Mouse (Mus musculus): ENCODE measurements around the gene Nexn.

The Nexn gene

GRCm38 (mm10) chr3:152277912-152278311, 11.8 kb upstream of the Nexn start:
- no peak for DNase-seq

DNA sequence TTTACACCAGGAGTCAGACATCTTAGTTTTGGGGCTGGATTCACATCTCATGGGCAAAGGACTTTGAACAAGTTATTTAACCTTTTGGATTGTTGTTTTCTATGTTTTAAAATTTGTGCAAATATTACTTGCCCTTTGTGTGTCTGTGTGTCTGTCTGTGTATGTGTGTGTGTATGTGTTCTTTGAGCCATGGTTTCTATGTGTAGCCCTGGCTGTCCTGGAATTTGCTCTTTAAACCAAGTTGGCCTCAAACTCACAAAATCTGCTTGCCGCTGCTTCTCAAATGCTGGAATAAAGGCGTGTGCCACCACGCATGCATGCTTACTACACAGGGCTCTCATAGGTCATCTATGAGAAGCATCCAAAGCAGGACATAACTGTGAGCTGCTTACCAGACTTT, 10.8 kb upstream of the Nexn start:
- no peak for DNase-seq

GRCm38 (mm10) chr3:152275008-152275407, 8.9 kb upstream of the Nexn start:
- DNase-seq, result no peak

DNA sequence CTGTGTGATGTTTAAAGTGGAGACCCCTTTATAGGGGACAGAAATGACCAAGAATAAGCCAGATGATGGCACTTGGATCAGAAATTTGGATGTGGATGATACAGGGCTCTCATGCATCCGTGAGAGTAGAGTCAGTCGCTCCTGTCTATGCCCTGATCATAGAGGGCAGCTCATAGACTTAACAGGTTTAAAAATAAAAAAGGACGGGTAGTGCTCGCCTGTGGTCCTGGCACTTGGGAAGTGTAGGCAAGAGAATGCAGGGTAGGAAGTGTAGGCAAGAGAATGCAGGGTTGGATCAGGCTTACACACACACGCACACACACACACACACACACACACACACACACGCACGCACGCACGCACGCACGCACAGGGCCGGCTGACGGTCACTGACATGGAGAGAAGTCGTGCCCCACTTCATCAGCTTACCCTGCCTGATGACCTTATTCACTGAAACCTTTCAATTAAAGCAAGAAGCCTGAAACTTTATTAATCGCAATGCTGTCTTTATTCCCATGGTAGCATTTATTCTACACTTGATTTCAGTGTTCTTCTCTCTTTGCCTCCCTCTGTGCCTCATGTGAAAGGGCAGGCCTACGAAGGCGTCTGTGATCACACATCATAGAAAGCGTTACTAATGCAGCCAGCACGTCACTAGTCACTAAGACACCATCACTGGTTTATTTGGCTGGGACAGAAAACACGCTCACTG, 7.0 kb upstream of the Nexn start:
- DNase-seq, result no peak

DNA sequence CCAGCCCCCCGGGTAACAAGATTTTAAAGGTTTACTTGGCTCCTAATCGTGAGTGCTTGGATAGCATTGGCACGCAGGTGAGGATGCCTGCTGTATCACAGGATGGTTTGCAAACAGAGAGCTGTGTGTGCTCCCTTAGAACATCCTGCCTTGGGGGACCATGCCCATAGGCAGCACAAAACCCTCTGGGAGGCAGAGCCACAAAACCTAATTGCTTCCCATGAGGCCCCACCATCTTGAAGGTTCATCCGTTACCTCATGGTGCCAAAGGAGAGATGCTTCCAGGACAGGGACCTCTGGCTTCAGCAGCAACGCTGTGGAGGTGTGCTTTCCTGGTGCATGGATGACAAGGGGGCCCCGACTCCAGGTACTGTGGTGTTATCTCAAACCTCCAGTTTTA, 5.7 kb upstream of the Nexn start:
- no peak for DNase-seq

DNA sequence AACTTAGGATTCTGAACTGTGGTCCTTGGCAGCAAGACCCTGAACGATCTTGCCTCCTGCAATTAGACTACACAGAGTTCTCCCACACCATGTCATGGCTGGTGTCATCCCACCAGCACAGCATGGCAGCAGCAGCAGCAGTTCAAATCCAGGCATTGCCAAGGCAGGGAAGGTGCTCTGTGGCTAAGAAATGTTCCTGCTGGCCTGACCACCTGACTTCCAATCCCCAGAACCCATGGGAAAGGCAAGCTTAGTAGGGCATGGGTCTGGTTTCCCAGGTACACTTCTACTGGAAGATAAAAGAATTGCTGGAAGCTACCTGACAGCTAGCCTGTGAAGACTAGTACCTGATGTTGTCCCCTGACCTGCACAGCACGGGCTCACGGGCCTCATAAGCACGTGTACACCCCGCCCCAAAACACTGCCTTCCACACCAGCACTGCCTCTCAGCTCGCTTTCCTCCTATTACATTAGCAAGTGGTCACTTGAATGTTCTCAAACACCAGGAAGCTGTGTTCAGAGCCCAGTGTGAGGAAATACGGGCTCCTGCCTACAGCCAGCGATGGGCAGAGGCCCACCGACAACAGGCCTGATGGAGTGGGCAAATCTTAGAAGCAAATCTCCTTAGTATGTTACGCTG, 5.0 kb upstream of the Nexn start:
- no peak for DNase-seq

DNA sequence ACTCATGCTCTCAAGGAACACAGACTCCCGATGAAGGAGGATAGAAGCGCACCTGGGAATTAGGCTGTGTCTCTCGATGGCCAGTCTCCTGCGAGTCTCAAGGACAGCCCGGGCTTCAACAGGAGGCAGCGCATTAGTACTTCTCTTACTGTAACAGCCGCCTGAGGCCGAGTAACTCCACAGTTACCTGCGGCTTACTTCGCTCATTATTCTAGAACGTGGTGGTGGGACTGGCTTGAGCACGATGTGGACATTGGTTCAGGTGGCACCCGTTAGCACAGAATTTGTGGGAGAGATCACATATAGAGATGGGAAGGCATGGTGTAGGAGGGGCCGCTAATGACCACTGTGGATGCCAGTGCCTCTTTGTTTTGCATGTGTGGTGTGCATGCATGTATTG, 1.9 kb upstream of the Nexn start:
- DNase-seq, result no peak

- DNase-seq, result peak; percentile 89
Measured at GRCm38 (mm10) chr3:152265351-152266035, 657 bp downstream of the Nexn start.

GRCm38 (mm10) chr3:152264830-152265229, 1.3 kb downstream of the Nexn start:
- no peak for DNase-seq

DNA sequence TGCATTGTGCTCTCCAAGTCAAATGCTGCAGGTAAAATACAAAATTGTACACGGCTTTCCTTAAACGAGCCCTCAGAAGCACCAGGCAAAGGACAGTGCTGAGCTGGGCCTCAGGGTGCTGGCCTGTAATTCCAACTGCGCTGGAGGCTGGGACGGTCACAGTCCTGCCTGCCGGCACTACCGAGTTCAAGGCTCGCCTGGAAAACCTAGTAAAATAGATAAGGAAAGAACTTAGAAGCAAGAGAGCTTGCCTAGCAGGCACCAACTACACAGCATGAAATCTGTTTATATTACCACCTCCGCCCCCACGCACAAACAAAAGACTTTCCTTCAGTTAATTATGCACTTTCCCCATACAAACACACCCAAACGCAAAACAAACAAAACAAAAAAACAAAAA, 1.8 kb downstream of the Nexn start:
- DNase-seq, result no peak

DNA sequence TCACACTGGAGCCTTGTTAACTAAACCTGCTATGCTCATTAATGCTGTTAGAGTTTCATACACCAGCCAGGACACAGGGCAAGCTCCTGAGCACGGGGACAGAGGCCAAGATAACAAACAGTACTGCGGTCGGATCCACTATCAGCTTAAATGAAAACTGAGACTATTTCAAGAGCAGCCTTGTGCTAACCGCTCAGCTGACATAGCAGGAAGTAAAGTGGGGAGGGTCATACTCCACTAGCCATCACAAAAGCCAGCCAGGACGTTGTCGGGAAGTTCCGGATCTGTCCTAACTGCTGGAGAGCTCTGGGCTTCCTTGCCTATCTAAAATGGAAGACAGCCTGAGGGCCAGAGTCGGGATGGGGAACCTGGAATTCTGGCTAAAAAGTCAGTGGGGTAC, 4.2 kb downstream of the Nexn start:
- DNase-seq, result peak; percentile 56

DNA sequence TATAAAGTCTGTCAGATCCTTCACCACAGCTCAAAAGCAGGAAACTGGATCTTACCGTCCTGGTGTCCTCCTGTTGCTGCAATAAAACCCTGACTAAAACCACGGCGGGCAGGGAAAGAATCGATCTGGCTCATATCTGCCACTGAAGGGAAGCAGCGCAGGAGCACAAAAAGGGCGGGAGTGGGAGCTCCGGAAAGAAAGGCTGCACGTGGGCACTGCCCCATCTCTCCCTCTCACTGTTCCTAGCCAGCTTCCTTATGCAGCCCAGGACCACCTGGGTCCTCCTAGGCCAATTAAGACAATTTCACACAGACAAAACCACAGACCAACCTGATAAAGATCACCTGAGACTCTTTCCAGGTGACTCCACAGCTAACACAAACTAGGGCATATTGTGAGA, 4.7 kb downstream of the Nexn start:
- DNase-seq, result no peak

DNA sequence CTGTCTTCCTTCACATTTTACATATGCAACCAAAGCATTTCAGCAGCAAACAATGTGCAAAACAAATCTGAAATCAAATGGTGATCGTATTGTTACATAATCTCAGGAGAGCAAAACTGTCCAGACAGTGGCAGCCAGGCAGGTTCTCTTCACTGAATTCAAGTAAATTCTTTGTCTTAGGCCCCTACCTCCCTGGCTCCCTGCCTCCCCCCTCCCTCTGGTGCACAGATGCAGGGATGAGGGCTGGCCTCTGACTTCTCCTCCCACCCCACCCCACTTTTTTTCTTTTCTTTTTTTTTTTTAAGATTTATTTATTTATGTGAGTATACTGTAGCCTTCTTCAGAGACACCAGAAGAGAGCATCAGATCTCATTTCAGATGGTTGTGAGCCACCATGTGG, 5.8 kb downstream of the Nexn start:
- no peak for DNase-seq

- peak; percentile 86 for DNase-seq
Measured at GRCm38 (mm10) chr3:152259409-152259808, 6.7 kb downstream of the Nexn start.

GRCm38 (mm10) chr3:152257528-152257927, 8.6 kb downstream of the Nexn start:
- DNase-seq, result no peak

- no peak for DNase-seq
Measured at GRCm38 (mm10) chr3:152250487-152250886, 15.7 kb downstream of the Nexn start.

GRCm38 (mm10) chr3:152247708-152248107, 18.4 kb downstream of the Nexn start:
- no peak for DNase-seq

DNA sequence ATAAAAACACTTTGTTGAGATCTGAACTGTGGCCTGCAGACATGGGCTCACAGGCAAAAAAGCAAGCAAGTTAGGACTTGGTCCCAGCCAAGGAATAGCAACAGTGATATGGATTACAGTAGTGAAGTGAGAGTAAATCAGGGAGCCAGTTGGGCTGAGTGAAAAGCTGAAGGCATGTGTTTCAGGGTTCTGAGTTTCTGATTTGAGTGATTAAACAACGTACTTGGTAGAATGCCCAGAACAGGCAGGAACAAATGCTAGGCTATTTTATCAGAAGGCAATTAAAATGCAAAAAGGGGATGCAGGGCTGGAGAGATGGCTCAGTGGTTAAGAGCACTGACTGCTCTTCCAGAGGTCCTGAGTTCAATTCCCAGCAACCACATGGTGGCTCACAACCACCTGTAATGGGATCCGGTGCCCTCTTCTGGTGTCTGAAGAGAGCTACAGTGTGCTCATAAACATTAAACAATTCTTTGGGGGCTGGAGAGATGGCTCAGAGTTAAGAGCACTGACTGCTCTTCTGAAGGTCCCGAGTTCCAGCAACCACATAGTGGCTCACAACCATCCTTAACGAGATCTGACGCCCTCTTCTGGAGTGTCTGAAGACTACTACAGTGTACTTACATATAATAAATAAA, 20.8 kb downstream of the Nexn start:
- DNase-seq, result no peak

DNA sequence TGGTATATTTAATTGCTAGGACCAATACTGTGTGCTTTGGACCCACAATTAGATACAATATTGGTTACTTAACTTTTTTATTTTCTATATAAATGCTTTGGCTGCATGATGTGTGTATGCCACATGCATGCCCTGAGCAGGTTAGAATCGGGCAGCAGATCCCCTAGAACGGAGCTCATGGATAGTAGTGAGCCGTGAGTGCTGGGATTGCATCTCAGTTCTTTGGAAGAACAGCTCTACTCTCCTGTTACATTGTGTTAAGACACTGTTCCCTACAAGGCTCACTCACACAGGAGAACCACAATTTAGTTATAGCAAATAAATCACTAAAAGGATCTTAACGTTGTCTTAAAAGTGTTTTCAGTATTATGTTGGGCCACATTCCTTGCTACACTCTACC, 22.8 kb downstream of the Nexn start:
- DNase-seq, result no peak

DNA sequence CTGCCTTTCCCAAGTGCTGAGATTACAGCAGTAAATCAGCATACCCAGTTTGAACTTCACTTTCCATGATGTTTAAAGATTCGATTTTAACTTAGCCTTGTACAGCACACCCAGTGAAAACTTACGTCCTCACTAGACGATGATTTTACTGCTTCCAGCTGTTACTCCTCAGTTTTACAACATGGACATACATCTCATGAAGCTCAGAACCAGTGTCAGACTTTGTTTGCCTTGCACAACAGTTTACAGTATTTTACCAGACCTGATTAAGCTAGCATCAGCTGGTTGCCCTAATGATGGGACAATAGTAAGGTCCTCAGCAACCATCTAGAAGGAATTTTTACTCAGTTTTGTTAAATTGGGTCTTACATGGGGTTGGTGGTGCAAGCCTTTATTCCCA, 25.1 kb downstream of the Nexn start:
- no peak for DNase-seq

- DNase-seq, result no peak
Measured at GRCm38 (mm10) chr3:152239592-152239991, 26.6 kb downstream of the Nexn start.

- DNase-seq, result no peak
Measured at GRCm38 (mm10) chr3:152238836-152239235, 27.3 kb downstream of the Nexn start.

GRCm38 (mm10) chr3:152235805-152236204, 30.3 kb downstream of the Nexn start:
- no peak for DNase-seq

GRCm38 (mm10) chr3:152235238-152235637, 30.9 kb downstream of the Nexn start:
- DNase-seq, result no peak
